Mouse (Mus musculus): Measurements from ENCODE around the gene Gm21292. TPM values are rescaled to one million over a fixed set of nuclear protein-coding genes. Genes with fewer than 3 reads are reported as not detected.
"Not testable (repeated sequence)": the region's sequence is repeated elsewhere in the genome, so short reads cannot be mapped to it uniquely, and the experiment has no call there.

The Gm21292 gene
- total RNA-seq (2021) = not detected
- long read RNA-seq, experiment 1 = 0 reads
- long read RNA-seq, experiment 2 = 0 reads

- not testable (repeated sequence) for DNase-seq (ENCODE audit: low spot score in 2 of 2)
Observed at GRCm38 (mm10) chrY:9133824-9134223, at the start of gene Gm21292. Gene Gm21292, minus strand, starts transcription at chrY:9133924.

Other genes with a start within 250 kb of the Gm21292 start
- gene Gm21721, start 68.3 kb upstream of the Gm21292 start, total RNA-seq (2021) = not detected
- gene Gm21812, start 213.3 kb upstream of the Gm21292 start, total RNA-seq (2021) = not detected

All from left cerebral cortex, adult 18-20 months (tissue).